In the genomic region with DNA sequence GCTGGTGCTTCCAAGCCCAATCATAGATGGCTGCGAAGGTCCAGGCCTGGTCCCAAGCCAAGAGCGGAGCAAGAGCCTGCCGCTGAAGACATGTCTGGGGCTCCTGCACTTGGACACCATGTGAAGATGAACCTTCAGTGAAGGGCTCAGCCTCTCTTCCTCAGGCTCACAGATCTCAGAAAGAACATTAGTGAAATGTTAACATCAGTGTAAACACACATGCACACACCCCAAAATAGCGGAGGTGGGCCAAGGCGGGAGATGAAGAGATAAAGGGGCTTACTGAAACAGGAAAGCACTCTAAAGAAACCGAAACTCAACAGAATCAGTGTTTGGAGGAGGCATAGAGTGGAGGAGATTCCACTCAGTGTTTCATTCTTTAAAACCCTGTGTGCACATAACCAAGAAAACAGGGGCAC, we compare ENCODE assay signal across 8 mouse cellular contexts. TPM values are rescaled to one million over a fixed set of nuclear protein-coding genes. Genes with fewer than 3 reads are reported as not detected.
DNase-seq lines count a peak whose midpoint lies in the region; ATAC-seq and TF ChIP-seq lines count a peak whose summit lies in the region.

No protein-coding gene starts in this region.

- H3K36me3 ChIP-seq in intestine, embryonic 14.5 days (ENCODE audit: control insufficient read depth, insufficient read depth, low read length): no peaks in the 10 kb centered on the region
- H3K36me3 ChIP-seq in intestine, embryonic 15.5 days: no peaks in the 10 kb centered on the region
- no peaks in the 10 kb centered on the region for H3K36me3 ChIP-seq in stomach, postnatal 0 days (ENCODE audit: control insufficient read depth, insufficient read depth, low read length)
- H3K36me3 ChIP-seq in midbrain, embryonic 13.5 days: no peaks in the 10 kb centered on the region
- no peaks in the 10 kb centered on the region for H3K36me3 ChIP-seq in midbrain, embryonic 11.5 days (ENCODE audit: control insufficient read depth, insufficient read depth, low read length)

- DNase-seq in intestine, embryonic 14.5 days (ENCODE audit: low spot score): no peak
- DNase-seq in T-cell, adult 2 months (ENCODE audit: low spot score): peak; percentile 76
- DNase-seq in kidney, postnatal 10 days: peak; percentile 39
- DNase-seq in stomach, postnatal 0 days (ENCODE audit: low spot score): no peak
- no peak for DNase-seq in left cerebral cortex, adult 11 months (ENCODE audit: low spot score)
- DNase-seq in midbrain, embryonic 11.5 days (ENCODE audit: low spot score, missing footprints): no peak

- 68% methylated on average over 6 of the region's 6 CpGs for WGBS in intestine, embryonic 14.5 days
- WGBS in intestine, embryonic 15.5 days: 53% methylated on average over 6 of the region's 6 CpGs
- 47% methylated on average over 6 of the region's 6 CpGs for WGBS in stomach, postnatal 0 days
- 96% methylated on average over 6 of the region's 6 CpGs for WGBS in midbrain, embryonic 13.5 days
- 93% methylated on average over 6 of the region's 6 CpGs for WGBS in midbrain, embryonic 11.5 days

- H3K9me3 ChIP-seq in intestine, embryonic 14.5 days (ENCODE audit: control insufficient read depth, low read length): no peaks in the 10 kb centered on the region
- no peaks in the 10 kb centered on the region for H3K9me3 ChIP-seq in intestine, embryonic 15.5 days
- H3K9me3 ChIP-seq in stomach, postnatal 0 days (ENCODE audit: control insufficient read depth, low read length): no peaks in the 10 kb centered on the region
- H3K9me3 ChIP-seq in midbrain, embryonic 13.5 days: no peaks in the 10 kb centered on the region
- H3K9me3 ChIP-seq in midbrain, embryonic 11.5 days (ENCODE audit: control insufficient read depth, low read length): no peaks in the 10 kb centered on the region

- peaks cover 15% of the 10 kb centered on the region for H3K4me1 ChIP-seq in intestine, embryonic 14.5 days (replicated peaks; ENCODE audit: control insufficient read depth, insufficient read depth, low read length)
- H3K4me1 ChIP-seq in intestine, embryonic 15.5 days (replicated peaks): 0 out of 2 replicates have a peak, but pooled peaks cover 12% of the 10 kb centered on the region
- peaks cover 14% of the 10 kb centered on the region for H3K4me1 ChIP-seq in stomach, postnatal 0 days (replicated peaks; ENCODE audit: control insufficient read depth, insufficient read depth)
- H3K4me1 ChIP-seq in midbrain, embryonic 13.5 days (replicated peaks): no peaks in the 10 kb centered on the region
- H3K4me1 ChIP-seq in midbrain, embryonic 11.5 days (ENCODE audit: control insufficient read depth, insufficient read depth, low read length): no peaks in the 10 kb centered on the region; the same call in 1 of the 2 replicates

- 0 out of 2 replicates have a peak, but pooled peaks have one; percentile 32 for ATAC-seq in intestine, embryonic 14.5 days (replicated peaks; ENCODE audit: low FRiP score, low TSS enrichment, low read depth)
- no peak for ATAC-seq in intestine, embryonic 15.5 days
- no peak for ATAC-seq in stomach, postnatal 0 days (ENCODE audit: low FRiP score, low TSS enrichment)
- ATAC-seq in midbrain, embryonic 13.5 days: no peak
- no peak for ATAC-seq in midbrain, embryonic 11.5 days (ENCODE audit: low FRiP score)

- no peak overlapping the region for H3K4me2 ChIP-seq in intestine, embryonic 14.5 days (ENCODE audit: low read length)
- H3K4me2 ChIP-seq in intestine, embryonic 15.5 days (replicated peaks): no peak overlapping the region
- no peak overlapping the region for H3K4me2 ChIP-seq in stomach, postnatal 0 days (replicated peaks; ENCODE audit: low read depth)
- H3K4me2 ChIP-seq in midbrain, embryonic 13.5 days (replicated peaks): no peak overlapping the region
- no peak overlapping the region for H3K4me2 ChIP-seq in midbrain, embryonic 11.5 days

- no peak overlapping the region for H3K27ac ChIP-seq in intestine, embryonic 14.5 days (ENCODE audit: low read depth)
- no peak overlapping the region for H3K27ac ChIP-seq in intestine, embryonic 15.5 days
- peak overlapping the region; percentile 56 for H3K27ac ChIP-seq in stomach, postnatal 0 days (replicated peaks)
- H3K27ac ChIP-seq in midbrain, embryonic 13.5 days: no peak overlapping the region
- H3K27ac ChIP-seq in midbrain, embryonic 11.5 days (ENCODE audit: low read depth, low read length): no peak overlapping the region

- no peak for TF ChIP-seq EP300 in stomach, postnatal 0 days (optimal IDR thresholded peaks at IDR 0.05)

- no peak for TF ChIP-seq CTCF in stomach, postnatal 0 days (IDR thresholded peaks at IDR 0.05; ENCODE audit: low read depth)

- H3K27me3 ChIP-seq in intestine, embryonic 14.5 days (replicated peaks; ENCODE audit: control insufficient read depth, insufficient read depth, low read length): no peaks in the 10 kb centered on the region
- no peaks in the 10 kb centered on the region for H3K27me3 ChIP-seq in intestine, embryonic 15.5 days (replicated peaks)
- no peaks in the 10 kb centered on the region for H3K27me3 ChIP-seq in stomach, postnatal 0 days (ENCODE audit: control insufficient read depth, insufficient read depth, low read length)
- H3K27me3 ChIP-seq in midbrain, embryonic 13.5 days: no peaks in the 10 kb centered on the region
- H3K27me3 ChIP-seq in midbrain, embryonic 11.5 days (ENCODE audit: control insufficient read depth, insufficient read depth, low read length): no peaks in the 10 kb centered on the region

- no peak overlapping the region for H3K9ac ChIP-seq in intestine, embryonic 14.5 days (ENCODE audit: low read length)
- no peak overlapping the region for H3K9ac ChIP-seq in intestine, embryonic 15.5 days
- H3K9ac ChIP-seq in stomach, postnatal 0 days (ENCODE audit: low read length): no peak overlapping the region
- no peak overlapping the region for H3K9ac ChIP-seq in midbrain, embryonic 13.5 days (replicated peaks)
- no peak overlapping the region for H3K9ac ChIP-seq in midbrain, embryonic 11.5 days (ENCODE audit: low read length)

- H3K4me3 ChIP-seq in intestine, embryonic 14.5 days (ENCODE audit: low read depth, low read length): no peak overlapping the region
- no peak overlapping the region for H3K4me3 ChIP-seq in intestine, embryonic 15.5 days (replicated peaks)
- H3K4me3 ChIP-seq in stomach, postnatal 0 days (ENCODE audit: low read depth, low read length): no peak overlapping the region
- H3K4me3 ChIP-seq in midbrain, embryonic 13.5 days (replicated peaks): no peak overlapping the region
- no peak overlapping the region for H3K4me3 ChIP-seq in midbrain, embryonic 11.5 days (ENCODE audit: low read depth, low read length)

RNA-seq across cellular contexts. Expression of a gene that starts 48.3 kb away (rescaled TPM):
- polyA plus RNA-seq in intestine, embryonic 14.5 days (2014; fragmentation: Nextera tagmentation; extraction: Ambion mirVana): 52.8 and 57.9 TPM in 2 replicates
- polyA plus RNA-seq in intestine, embryonic 15.5 days (2015; fragmentation: Nextera tagmentation; extraction: Ambion mirVana): 59.5 and 64.7 TPM in 2 replicates
- polyA plus RNA-seq in stomach, postnatal 0 days (2015; fragmentation: Nextera tagmentation; extraction: Ambion mirVana): 35.1 and 38.1 TPM in 2 replicates
- 12.1 and 13.2 TPM in 2 replicates for polyA plus RNA-seq in midbrain, embryonic 13.5 days (2015; fragmentation: Nextera tagmentation; extraction: Ambion mirVana)
- polyA plus RNA-seq in midbrain, embryonic 11.5 days (2014; fragmentation: Nextera tagmentation; extraction: Ambion mirVana): 13.7 and 16.6 TPM in 2 replicates

Comparison
In these comparisons a context has a peak if more than half of its experiments do, and no peak if none do; other contexts are left out.
1. DNase-seq: peak in T-cell, adult 2 months (single experiment) and kidney, postnatal 10 days (single experiment); none in intestine, embryonic 14.5 days (single experiment), stomach, postnatal 0 days (single experiment), left cerebral cortex, adult 11 months (single experiment) and midbrain, embryonic 11.5 days (single experiment).